8 mouse cellular contexts compared by ENCODE assay signal in the genomic region with DNA sequence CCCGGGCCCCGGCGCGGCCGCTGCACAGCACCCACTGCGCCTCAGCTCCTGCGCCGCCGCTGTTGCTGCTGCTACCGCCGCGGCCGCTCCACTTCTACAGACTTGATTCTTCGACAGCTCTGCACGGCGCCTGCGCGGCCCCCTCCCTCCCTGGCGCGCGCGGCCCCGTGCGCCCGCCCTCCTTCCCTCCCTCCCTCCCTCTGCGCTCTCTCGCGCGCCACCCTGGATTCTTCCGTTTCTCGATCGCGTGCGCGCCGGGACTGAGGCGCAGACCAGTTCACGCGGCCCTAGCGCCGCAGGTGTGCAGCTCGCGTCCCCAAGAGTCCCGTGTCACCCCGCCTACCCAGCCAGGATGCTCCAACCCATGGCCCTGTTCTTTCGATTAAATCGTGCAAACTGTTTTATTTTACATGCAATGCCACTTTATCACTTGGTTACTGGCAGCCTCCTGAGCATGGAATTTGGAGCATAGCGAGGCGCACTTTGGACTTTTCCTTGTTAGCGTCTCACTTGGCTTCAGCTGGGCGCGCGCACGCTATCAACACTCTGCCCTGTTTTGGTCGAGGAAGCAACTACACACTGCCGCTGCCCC. TPM values are rescaled to one million over a fixed set of nuclear protein-coding genes. Genes with fewer than 3 reads are reported as not detected.
A peak's percentile ranks its signal among the peaks of the same experiment; 100 is the strongest.
DNase-seq lines count a peak whose midpoint lies in the region; ATAC-seq and TF ChIP-seq lines count a peak whose summit lies in the region.

A gene (minus strand): TSS at position 98 of the 592 bp plus-strand sequence.

- H3K79me2 ChIP-seq in MEL (ENCODE audit: control insufficient read depth, insufficient read depth, low read length, poor library complexity) = peaks cover 58% of the 10 kb centered on the region

- TF ChIP-seq POLR2A in MEL (IDR thresholded peaks at IDR 0.05; ENCODE audit: control insufficient read depth in 1 of 2, insufficient read depth in 1 of 2, low read depth in 1 of 2, low read length in 2 of 2, poor library complexity in 1 of 2) = peak in 1 of 2 experiments; percentile 70; a peak in 3 of 4 replicates

- peak; percentile 74 for ATAC-seq in forebrain, postnatal 0 days

- H3K4me3 ChIP-seq in MEL (ENCODE audit: control insufficient read depth in 1 of 2, insufficient read depth in 1 of 2, low read depth in 2 of 2, low read length in 2 of 2) = peak within 1 kb of the TSS; percentile 88 to 90
- peak within 1 kb of the TSS; percentile 97 for H3K4me3 ChIP-seq in forebrain, postnatal 0 days (ENCODE audit: low read depth, low read length)

- peak in 1 of 2 experiments; percentile 40; a peak in 1 of 4 replicates for TF ChIP-seq EP300 in MEL (IDR thresholded peaks at IDR 0.05; ENCODE audit: low read depth in 1 of 2, low read length in 2 of 2)

- H3K9ac ChIP-seq in MEL (ENCODE audit: control insufficient read depth, low read depth, low read length, poor library complexity, severe bottlenecking) = peak within 1 kb of the TSS; percentile 95
- H3K9ac ChIP-seq in forebrain, postnatal 0 days = peak within 1 kb of the TSS; percentile 92

- no peaks in the 10 kb centered on the region for H3K9me3 ChIP-seq in MEL (replicated peaks; ENCODE audit: insufficient read depth, low read length)
- no peaks in the 10 kb centered on the region for H3K9me3 ChIP-seq in forebrain, postnatal 0 days (ENCODE audit: low read length)

- TF ChIP-seq RAD21 in MEL (IDR thresholded peaks at IDR 0.05; ENCODE audit: low read depth, low read length) = no peak; the same call in 1 of the 2 replicates

- DNase-seq in MEL (ENCODE audit: low read depth, low spot score) = peak; percentile 96
- peak; percentile 84 to 92 for DNase-seq in cerebellum, adult 18-20 months
- DNase-seq in forebrain, postnatal 0 days = peak; percentile 97
- peak; percentile 92 for DNase-seq in heart, postnatal 4 days
- DNase-seq in layer of hippocampus, adult 9-11 months = peak; percentile 90
- peak; percentile 92 for DNase-seq in lung, postnatal 10 days
- DNase-seq in ovary, postnatal 36 days (ENCODE audit: low spot score) = peak; percentile 90
- DNase-seq in thymus, postnatal 25 days = peak; percentile 89

- no peak for TF ChIP-seq CTCF in MEL (IDR thresholded peaks at IDR 0.05 in 2 of 3, conservative IDR thresholded peaks at IDR 0.05 in 1 of 3; ENCODE audit: control insufficient read depth in 1 of 3, insufficient read depth in 1 of 3, low read depth in 2 of 3, low read length in 3 of 3, poor library complexity in 1 of 3, severe bottlenecking in 1 of 3)
- no peak for TF ChIP-seq CTCF in forebrain, postnatal 0 days (IDR thresholded peaks at IDR 0.05; ENCODE audit: low read depth)

- peak within 1 kb of the TSS; percentile 99 for H3K27ac ChIP-seq in MEL (ENCODE audit: control insufficient read depth, low read depth, low read length)
- H3K27ac ChIP-seq in forebrain, postnatal 0 days (ENCODE audit: low read depth, low read length) = peak within 1 kb of the TSS; percentile 99

- WGBS in forebrain, postnatal 0 days = 1% methylated on average over 34 of the region's 56 CpGs

- peaks cover 9 to 21% of the 10 kb centered on the region in 2 experiments for H3K36me3 ChIP-seq in MEL (ENCODE audit: control insufficient read depth in 1 of 2, insufficient read depth in 2 of 2, low read length in 2 of 2)
- H3K36me3 ChIP-seq in forebrain, postnatal 0 days (ENCODE audit: insufficient read depth) = peaks cover 7% of the 10 kb centered on the region; the same call in 1 of the 2 replicates

- H3K4me2 ChIP-seq in forebrain, postnatal 0 days (ENCODE audit: low read depth) = peak within 1 kb of the TSS; percentile 99

- peaks cover 15 to 24% of the 10 kb centered on the region in 2 experiments for H3K4me1 ChIP-seq in MEL (ENCODE audit: control insufficient read depth in 1 of 2, insufficient read depth in 2 of 2, low read length in 2 of 2)
- H3K4me1 ChIP-seq in forebrain, postnatal 0 days (ENCODE audit: insufficient read depth) = peaks cover 23% of the 10 kb centered on the region

- no peaks in the 10 kb centered on the region for H3K27me3 ChIP-seq in MEL (ENCODE audit: control insufficient read depth in 1 of 2, insufficient read depth in 2 of 2, low read length in 2 of 2)
- H3K27me3 ChIP-seq in forebrain, postnatal 0 days (ENCODE audit: insufficient read depth, low read length) = no peaks in the 10 kb centered on the region

TF ChIP-seq in MEL, 35 proteins besides CTCF, POLR2A, EP300 and RAD21:
- TF ChIP-seq MEF2A (IDR thresholded peaks at IDR 0.05; ENCODE audit: extremely low read depth, insufficient replicate concordance, low read depth, low read length, poor library complexity, severe bottlenecking) (no peak), MXI1 (IDR thresholded peaks at IDR 0.05; ENCODE audit: low read depth, low read length) (0 out of 2 replicates have a peak, but pooled peaks have one; percentile 33), ZC3H11A (IDR thresholded peaks at IDR 0.05; ENCODE audit: low read depth, low read length) (no peak), POLR2AphosphoS5 (IDR thresholded peaks at IDR 0.05; ENCODE audit: borderline replicate concordance, low read depth, low read length) (0 out of 2 replicates have a peak, but pooled peaks have one; percentile 37), MYC (IDR thresholded peaks at IDR 0.05; ENCODE audit: low read depth, low read length) (no peak), TCF12 (IDR thresholded peaks at IDR 0.05; ENCODE audit: low read depth, low read length) (peak; percentile 81), ETS1 (IDR thresholded peaks at IDR 0.05; ENCODE audit: low read depth, low read length) (peak; percentile 44; the same call in 1 of the 2 replicates), KAT2A (conservative IDR thresholded peaks at IDR 0.05; ENCODE audit: low read depth, low read length) (no peak; the same call in 1 of the 2 replicates), BHLHE40 (IDR thresholded peaks at IDR 0.05; ENCODE audit: borderline replicate concordance, low read depth, low read length) (peak; percentile 21; the same call in 1 of the 2 replicates), MAZ (IDR thresholded peaks at IDR 0.05; ENCODE audit: low read depth, low read length) (peak; percentile 93), TBP (IDR thresholded peaks at IDR 0.05; ENCODE audit: low read depth, low read length) (peak; percentile 71), SIN3A (IDR thresholded peaks at IDR 0.05; ENCODE audit: low read length) (peak; percentile 83), E2F4 (IDR thresholded peaks at IDR 0.05; ENCODE audit: borderline replicate concordance, low read depth, low read length) (peak; percentile 58; the same call in 1 of the 2 replicates), SMC3 (IDR thresholded peaks at IDR 0.05; ENCODE audit: low read depth, low read length) (0 out of 2 replicates have a peak, but pooled peaks have one; percentile 7), ELF1 (IDR thresholded peaks at IDR 0.05; ENCODE audit: low read depth, low read length) (peak; percentile 51; the same call in 1 of the 2 replicates), MAX (IDR thresholded peaks at IDR 0.05; ENCODE audit: low read length) (peak; percentile 66; the same call in 1 of the 2 replicates), POLR2AphosphoS2 (IDR thresholded peaks at IDR 0.05; ENCODE audit: low read length) (peak; percentile 70; the same call in 1 of the 2 replicates), NRF1 (IDR thresholded peaks at IDR 0.05; ENCODE audit: insufficient read depth, low read depth, low read length, poor library complexity, severe bottlenecking) (peak; percentile 86), CHD2 (IDR thresholded peaks at IDR 0.05; ENCODE audit: low read length) (no peak), NELFE (IDR thresholded peaks at IDR 0.05; ENCODE audit: low read depth, low read length) (peak; percentile 75)
TF ChIP-seq in MEL: peak in this region for 15.

RNA-seq across cellular contexts. Expression of the gene that starts here (rescaled TPM):
- 30.4 and 37.2 TPM in 2 replicates for total RNA-seq in MEL (2012; rRNA removed)
- polyA plus RNA-seq in MEL (2012; ENCODE audit: insufficient read depth in 1 of 2, insufficient read length in 2 of 2, low read depth in 1 of 2, low replicate concordance in 2 of 2, missing spikeins in 1 of 2) = 10 to 100 TPM in 1 of 2 experiments, not detected in 1; 17.1 TPM
- total RNA-seq in forebrain, postnatal 0 days (2014; rRNA removed) = 62.3 and 88.6 TPM in 2 replicates
- 6.8 and 8.4 TPM in 2 replicates for polyA plus RNA-seq in forebrain, postnatal 0 days (2015; fragmentation: Nextera tagmentation; extraction: Ambion mirVana)
- total RNA-seq in heart, postnatal 4 days (2021) = 10 to 100 TPM; 98.2 to 100.0 TPM

Comparison
In these comparisons a context has a peak if more than half of its experiments do, and no peak if none do; other contexts are left out.
1. Peak in every context shown above with its lines: DNase-seq, ATAC-seq, H3K4me3 ChIP-seq and H3K27ac ChIP-seq.